Mouse (Mus musculus) forebrain, embryonic 10.5 days (tissue): ENCODE data around the gene Sipa1l3. TPM values are rescaled to one million over a fixed set of nuclear protein-coding genes. Genes with fewer than 3 reads are reported as not detected.

Experiments used
- DNase-seq: peaks from one replicate; pipeline ENCODE4 v3.0.0-alpha.2; 2017; ENCODE audit warnings: low spot score; ENCODE audit errors: extremely low spot score
- H3K27ac ChIP-seq: fragments of 300-500 bp; sonication (generic); 2 replicates; pipeline ENCODE4 v1.5.1; 2016; ENCODE audit warnings: mild to moderate bottlenecking
- H3K27me3 ChIP-seq: fragments of 300-500 bp; sonication (generic); 2 replicates; pipeline ENCODE4 v1.6.1; 2016; ENCODE audit warnings: mild to moderate bottlenecking; ENCODE audit not compliant: poor library complexity, severe bottlenecking
- H3K36me3 ChIP-seq: fragments of 300-500 bp; sonication (generic); replicated peaks from 2 replicates; pipeline ENCODE4 v1.6.1; 2016; ENCODE audit warnings: mild to moderate bottlenecking, moderate library complexity
- H3K4me1 ChIP-seq: fragments of 300-500 bp; sonication (generic); 2 replicates; pipeline ENCODE4 v1.6.1; 2016
- H3K4me3 ChIP-seq: fragments of 300-500 bp; sonication (generic); 2 replicates; pipeline ENCODE4 v1.5.1; 2016; ENCODE audit warnings: mild to moderate bottlenecking, moderate library complexity
- H3K9me3 ChIP-seq: fragments of 300-500 bp; sonication (generic); 2 replicates; pipeline ENCODE4 v1.6.1; 2016; ENCODE audit warnings: mild to moderate bottlenecking, moderate library complexity
- WGBS: fragments of 180-500 bp; shearing (Covaris S2); methylation state at CpG from one replicate; pipeline ENCODE4 v1.1.7; 2016; 5-methylcytosine and 5-hydroxymethylcytosine counted together
- polyA plus RNA-seq: library from polyadenylated mRNA; unstranded; fragments of >200 nt; fragmentation: Nextera tagmentation; extraction: Ambion mirVana; gene quantifications from 2 replicates; pipeline ENCODE4 v1.2.1, GENCODE M21; 2016

Gene Sipa1l3
- polyA plus RNA-seq, 1 experiment from 2014 or later = 12.4 TPM

DNA sequence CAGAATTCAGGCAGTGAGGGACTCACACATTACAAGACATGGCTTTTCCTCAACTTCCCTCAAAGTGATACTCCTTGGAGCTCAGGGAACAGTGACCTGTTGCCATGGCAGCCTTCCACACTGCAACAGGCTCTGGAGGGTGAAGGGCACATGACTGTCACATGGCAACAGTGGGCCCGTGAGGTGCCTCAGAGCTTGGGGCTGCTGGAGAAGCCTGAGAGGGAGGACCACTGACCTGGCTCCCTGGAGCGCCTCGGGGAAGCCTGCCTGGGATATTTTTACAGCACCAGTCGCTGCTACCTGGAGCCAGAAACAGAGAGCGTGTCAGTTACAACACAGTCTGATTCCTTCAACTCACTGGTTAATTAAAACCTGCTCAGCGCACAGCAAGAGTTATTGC, 14.8 kb downstream of the Sipa1l3 start:
- H3K9me3 ChIP-seq = no peaks in the 10 kb centered on the region
- 75% methylated on average over 6 of the region's 6 CpGs for WGBS
- H3K36me3 ChIP-seq = peaks cover 5% of the 10 kb centered on the region; the same call in 1 of the 2 replicates
- no peak overlapping the region for H3K4me3 ChIP-seq
- peaks cover 49% of the 10 kb centered on the region for H3K4me1 ChIP-seq
- 0 out of 2 replicates have a peak overlapping the region, but pooled peaks have one; percentile 66 for H3K27ac ChIP-seq
- no peak for DNase-seq
- H3K27me3 ChIP-seq = peaks cover 3% of the 10 kb centered on the region; the same call in 1 of the 2 replicates

DNA sequence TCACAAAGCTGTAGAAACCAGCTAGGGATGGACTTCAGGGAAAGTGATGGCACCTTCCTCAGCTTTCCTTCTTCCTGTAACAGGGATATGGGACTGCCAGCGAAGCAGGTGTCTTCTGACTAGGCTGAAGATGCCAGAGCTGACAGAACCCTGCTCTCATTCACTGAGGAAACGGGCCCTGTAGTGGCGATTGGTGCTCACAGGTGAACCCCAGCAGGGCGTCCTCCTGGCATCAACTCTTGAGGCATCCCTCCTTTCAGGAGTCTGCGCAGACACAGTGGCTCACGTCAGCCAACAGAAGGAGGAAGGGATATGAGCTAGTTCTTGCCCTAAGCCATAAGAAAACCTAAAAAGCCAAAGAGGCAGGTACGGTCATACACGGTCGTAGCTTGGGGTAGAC, 17.2 kb downstream of the Sipa1l3 start:
- peaks cover 5% of the 10 kb centered on the region; the same call in 1 of the 2 replicates for H3K36me3 ChIP-seq
- H3K27ac ChIP-seq = no peak overlapping the region
- H3K4me1 ChIP-seq = peaks cover 54% of the 10 kb centered on the region
- DNase-seq = no peak
- no peak overlapping the region for H3K4me3 ChIP-seq
- H3K27me3 ChIP-seq = peaks cover 11% of the 10 kb centered on the region; the same call in 1 of the 2 replicates
- 94% methylated on average over 9 of the region's 9 CpGs for WGBS
- H3K9me3 ChIP-seq = no peaks in the 10 kb centered on the region

DNA sequence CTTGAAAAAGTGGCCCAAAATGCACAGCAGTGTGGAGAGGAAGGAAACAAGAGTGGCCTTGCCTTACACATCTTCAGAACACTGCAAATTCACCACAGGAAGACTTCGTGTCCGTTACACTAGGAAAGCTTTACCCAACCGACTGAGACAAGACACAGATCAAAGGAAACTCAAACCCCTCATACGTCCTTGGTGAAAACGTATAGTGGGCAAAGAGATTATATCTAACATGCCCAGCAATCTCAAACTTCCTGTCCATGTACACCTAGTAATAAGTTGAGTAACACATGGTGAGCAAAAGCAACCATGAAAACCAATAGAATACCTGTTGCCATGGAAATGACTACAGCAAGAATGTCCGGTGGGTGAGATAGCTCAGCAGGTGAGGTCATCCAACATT, 19.4 kb downstream of the Sipa1l3 start:
- H3K4me3 ChIP-seq = no peak overlapping the region
- H3K27me3 ChIP-seq = peaks cover 21% of the 10 kb centered on the region; the same call in 1 of the 2 replicates
- no peak overlapping the region for H3K27ac ChIP-seq
- no peak for DNase-seq
- H3K4me1 ChIP-seq = peaks cover 52% of the 10 kb centered on the region
- WGBS = 85% methylated on average over 6 of the region's 6 CpGs
- no peaks in the 10 kb centered on the region for H3K9me3 ChIP-seq
- H3K36me3 ChIP-seq = peaks cover 15% of the 10 kb centered on the region

DNA sequence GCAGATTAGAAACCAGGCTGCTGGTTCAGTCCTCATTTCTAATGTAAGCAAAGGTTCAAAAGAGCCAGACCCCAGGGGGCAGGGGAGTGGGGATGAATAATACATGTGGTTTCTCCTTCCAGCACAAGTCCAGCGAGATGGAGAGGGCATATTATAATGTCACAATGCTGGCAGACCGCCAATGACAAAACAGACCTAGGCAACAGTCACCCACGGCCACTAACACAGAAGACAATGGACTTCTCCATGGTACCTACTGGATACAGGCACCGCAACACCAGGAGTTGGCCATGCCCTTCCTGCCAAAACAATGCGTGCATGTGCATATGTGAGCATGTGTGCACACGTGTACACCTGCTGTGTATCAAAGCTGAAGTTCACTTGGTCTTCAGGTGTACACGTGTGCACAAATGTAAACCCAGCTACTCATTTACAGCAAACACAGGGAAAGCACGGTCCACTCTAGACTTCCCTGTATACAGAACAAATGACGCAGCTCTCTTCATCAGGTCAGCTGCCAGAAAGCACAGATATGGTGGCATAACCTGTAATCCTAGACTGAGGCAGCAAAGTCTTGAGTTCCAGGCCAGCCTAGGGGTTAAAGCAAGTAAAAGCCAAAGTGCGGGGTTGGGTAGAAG, 21.4 kb downstream of the Sipa1l3 start:
- Histone ChIP-seq H3K36me3 (peaks cover 10% of the 10 kb centered on the region), H3K9me3 (no peaks in the 10 kb centered on the region), H3K4me1 (peaks cover 60% of the 10 kb centered on the region), H3K4me3 (0 out of 2 replicates have a peak overlapping the region, but pooled peaks have one; percentile 10), H3K27me3 (peaks cover 39% of the 10 kb centered on the region), H3K27ac (peak overlapping the region; percentile 73)
- WGBS = 75% methylated on average over 10 of the region's 10 CpGs
- no peak for DNase-seq

DNA sequence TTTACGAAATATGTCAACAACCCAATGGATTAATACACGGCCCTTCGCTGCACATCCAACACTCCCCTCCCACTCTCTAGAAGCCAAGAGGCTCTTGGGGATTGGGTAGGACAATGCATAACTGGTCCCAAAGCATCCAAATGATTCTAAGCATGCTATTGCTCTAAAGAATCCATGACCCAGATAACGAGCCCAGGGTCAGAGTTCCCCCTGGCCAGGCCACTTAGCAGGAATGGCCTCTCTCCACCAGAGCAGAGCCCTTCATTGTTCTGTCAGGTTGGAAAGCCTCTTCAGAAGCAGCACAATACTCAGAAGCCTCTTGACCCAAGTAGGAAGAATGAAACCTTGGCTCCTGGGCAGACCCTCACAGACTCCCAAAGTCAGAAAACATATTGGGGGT, 22.1 kb downstream of the Sipa1l3 start:
- peaks cover 67% of the 10 kb centered on the region for H3K4me1 ChIP-seq
- H3K4me3 ChIP-seq = peak overlapping the region; percentile 10; the same call in 1 of the 2 replicates
- WGBS = 44% methylated on average over 4 of the region's 4 CpGs
- no peak for DNase-seq
- peaks cover 46% of the 10 kb centered on the region for H3K27me3 ChIP-seq
- H3K36me3 ChIP-seq = peaks cover 10% of the 10 kb centered on the region
- H3K9me3 ChIP-seq = no peaks in the 10 kb centered on the region
- peak overlapping the region; percentile 73 for H3K27ac ChIP-seq

DNA sequence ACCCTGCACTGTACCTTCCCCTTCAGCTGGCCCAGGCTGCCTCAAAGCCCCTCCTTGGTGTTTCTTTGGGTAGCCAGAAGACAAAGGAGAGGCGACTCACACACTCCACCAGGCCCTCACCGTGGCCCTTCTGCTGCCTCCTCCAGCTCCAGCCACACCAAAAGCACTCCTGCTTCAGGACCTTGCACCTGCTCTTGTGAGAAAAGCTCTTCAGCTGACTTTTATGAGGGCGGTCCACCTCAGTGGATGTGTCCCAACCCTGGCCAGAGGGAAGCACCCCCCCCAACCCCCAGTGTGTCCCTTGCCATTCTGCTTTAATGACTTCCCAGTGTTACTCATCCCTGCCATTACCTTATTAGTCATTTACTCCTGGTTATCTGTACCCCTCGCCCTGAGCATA, 22.6 kb downstream of the Sipa1l3 start:
- Histone ChIP-seq H3K4me3 (peak overlapping the region; percentile 10; the same call in 1 of the 2 replicates), H3K36me3 (peaks cover 10% of the 10 kb centered on the region), H3K27ac (peak overlapping the region; percentile 73), H3K4me1 (peaks cover 72% of the 10 kb centered on the region), H3K27me3 (peaks cover 50% of the 10 kb centered on the region), H3K9me3 (no peaks in the 10 kb centered on the region)
- no peak for DNase-seq
- 61% methylated on average over 4 of the region's 4 CpGs for WGBS

DNA sequence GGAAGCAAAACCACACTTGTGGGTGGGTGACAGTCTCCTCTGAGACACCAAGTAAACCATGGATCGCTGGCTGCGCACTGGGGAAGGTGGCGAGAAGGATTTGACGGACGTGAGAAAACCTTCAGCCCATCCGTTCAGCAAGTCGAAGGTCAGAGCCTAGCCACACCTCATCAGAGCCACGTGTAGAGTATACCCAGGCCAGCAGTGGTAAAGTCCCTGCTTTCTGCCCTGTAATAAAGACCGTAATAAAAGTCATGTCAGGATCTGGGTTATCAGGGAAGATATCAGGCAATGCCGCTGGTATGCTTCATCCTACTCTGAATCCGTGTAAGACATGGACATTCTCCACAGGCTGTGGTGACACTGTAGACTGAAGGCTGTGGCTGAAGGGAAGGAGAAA, 23.6 kb downstream of the Sipa1l3 start:
- H3K36me3 ChIP-seq = peaks cover 10% of the 10 kb centered on the region
- H3K9me3 ChIP-seq = no peaks in the 10 kb centered on the region
- DNase-seq = no peak
- H3K4me3 ChIP-seq = no peak overlapping the region
- no peak overlapping the region for H3K27ac ChIP-seq
- peaks cover 82% of the 10 kb centered on the region for H3K4me1 ChIP-seq
- WGBS = 91% methylated on average over 11 of the region's 11 CpGs
- peaks cover 52% of the 10 kb centered on the region for H3K27me3 ChIP-seq

DNA sequence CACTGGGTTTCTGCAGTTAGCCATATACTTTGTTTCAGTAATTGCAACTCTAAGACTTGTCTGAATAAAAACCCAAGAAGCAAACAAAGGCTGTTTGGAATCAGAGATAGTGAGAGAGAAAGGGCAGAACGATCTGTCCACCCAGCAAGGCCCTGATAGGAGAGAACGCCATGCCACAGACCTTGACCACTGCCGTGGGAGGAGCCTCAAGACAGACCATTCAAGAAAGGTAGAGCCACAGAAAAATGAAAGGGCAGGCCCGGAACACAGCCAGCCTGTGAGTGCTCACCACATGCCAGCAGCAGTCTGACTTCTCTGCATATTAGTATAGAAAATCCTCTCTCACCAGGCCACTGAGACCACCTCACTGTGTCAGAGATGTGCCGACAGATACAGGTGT, 24.4 kb downstream of the Sipa1l3 start:
- WGBS = 86% methylated on average over 5 of the region's 5 CpGs
- H3K9me3 ChIP-seq = no peaks in the 10 kb centered on the region
- peaks cover 52% of the 10 kb centered on the region for H3K27me3 ChIP-seq
- no peak for DNase-seq
- H3K4me3 ChIP-seq = no peak overlapping the region
- H3K27ac ChIP-seq = no peak overlapping the region
- H3K36me3 ChIP-seq = peaks cover 10% of the 10 kb centered on the region
- H3K4me1 ChIP-seq = peaks cover 90% of the 10 kb centered on the region

DNA sequence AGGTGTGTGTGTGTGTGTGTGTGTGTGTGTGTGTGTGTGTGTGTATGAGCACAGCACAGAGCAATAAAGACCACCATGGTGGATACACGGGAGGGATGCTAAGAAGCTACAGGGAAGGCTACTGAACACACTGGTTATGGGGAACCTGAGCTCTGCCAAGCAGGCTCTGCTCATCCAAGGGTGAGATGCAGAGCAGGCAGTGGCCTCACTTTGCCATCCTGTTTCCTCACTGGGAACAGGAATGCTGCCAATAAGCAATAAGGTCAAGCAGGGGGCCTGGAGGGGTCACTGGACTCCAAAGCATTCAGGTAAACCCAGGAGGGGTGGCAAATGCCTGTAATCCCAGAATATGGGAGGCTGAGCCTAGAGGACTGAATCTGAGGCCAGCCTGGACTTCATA, 25.4 kb downstream of the Sipa1l3 start:
- no peak for DNase-seq
- Histone ChIP-seq H3K27me3 (peaks cover 52% of the 10 kb centered on the region), H3K4me3 (no peak overlapping the region), H3K27ac (peak overlapping the region; percentile 2; the same call in 1 of the 2 replicates), H3K9me3 (no peaks in the 10 kb centered on the region), H3K36me3 (peaks cover 10% of the 10 kb centered on the region), H3K4me1 (peaks cover 94% of the 10 kb centered on the region)
- 67% methylated on average over 1 of the region's 1 CpGs for WGBS

DNA sequence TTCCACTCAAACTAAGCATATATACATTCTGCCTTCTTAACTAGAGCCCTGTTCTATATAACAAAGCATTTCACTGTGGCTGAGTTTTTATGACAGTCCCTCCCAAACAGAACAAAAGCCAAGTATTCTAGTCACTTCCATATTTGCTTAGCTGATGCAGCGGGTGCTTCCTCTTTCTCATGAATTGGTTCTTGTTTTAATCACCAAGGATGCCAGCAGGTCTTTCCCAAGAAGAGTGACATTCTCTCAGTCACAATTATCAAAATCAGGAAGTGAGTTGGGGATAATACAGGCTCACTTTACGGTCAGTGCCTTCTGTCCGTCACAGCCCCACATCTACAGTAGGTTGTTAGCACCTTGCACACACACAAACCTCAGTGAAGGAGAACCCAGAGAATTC, 26.6 kb downstream of the Sipa1l3 start:
- DNase-seq = no peak
- Histone ChIP-seq H3K36me3 (peaks cover 10% of the 10 kb centered on the region), H3K9me3 (no peaks in the 10 kb centered on the region), H3K27ac (no peak overlapping the region), H3K27me3 (peaks cover 58% of the 10 kb centered on the region), H3K4me1 (peaks cover 85% of the 10 kb centered on the region), H3K4me3 (no peak overlapping the region)
- WGBS = 84% methylated on average over 3 of the region's 3 CpGs

DNA sequence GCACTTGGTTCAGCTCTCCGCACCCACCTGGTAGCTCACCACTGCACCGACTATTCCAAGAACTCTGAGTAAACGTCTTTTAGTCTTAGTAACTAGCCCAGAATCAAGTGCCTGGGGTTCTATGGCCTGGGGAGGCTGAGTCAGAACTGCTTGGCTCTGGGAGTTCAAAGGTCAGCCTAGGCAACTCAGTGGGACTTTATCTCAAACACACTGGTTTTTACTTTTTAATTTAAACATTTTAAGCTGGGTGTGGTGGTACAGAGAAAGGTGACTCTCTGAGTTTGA, 27.0 kb downstream of the Sipa1l3 start:
- Histone ChIP-seq H3K4me1 (peaks cover 80% of the 10 kb centered on the region), H3K27ac (no peak overlapping the region), H3K9me3 (no peaks in the 10 kb centered on the region), H3K4me3 (no peak overlapping the region), H3K27me3 (peaks cover 58% of the 10 kb centered on the region), H3K36me3 (peaks cover 10% of the 10 kb centered on the region)
- DNase-seq = no peak
- 59% methylated on average over 3 of the region's 3 CpGs for WGBS

DNA sequence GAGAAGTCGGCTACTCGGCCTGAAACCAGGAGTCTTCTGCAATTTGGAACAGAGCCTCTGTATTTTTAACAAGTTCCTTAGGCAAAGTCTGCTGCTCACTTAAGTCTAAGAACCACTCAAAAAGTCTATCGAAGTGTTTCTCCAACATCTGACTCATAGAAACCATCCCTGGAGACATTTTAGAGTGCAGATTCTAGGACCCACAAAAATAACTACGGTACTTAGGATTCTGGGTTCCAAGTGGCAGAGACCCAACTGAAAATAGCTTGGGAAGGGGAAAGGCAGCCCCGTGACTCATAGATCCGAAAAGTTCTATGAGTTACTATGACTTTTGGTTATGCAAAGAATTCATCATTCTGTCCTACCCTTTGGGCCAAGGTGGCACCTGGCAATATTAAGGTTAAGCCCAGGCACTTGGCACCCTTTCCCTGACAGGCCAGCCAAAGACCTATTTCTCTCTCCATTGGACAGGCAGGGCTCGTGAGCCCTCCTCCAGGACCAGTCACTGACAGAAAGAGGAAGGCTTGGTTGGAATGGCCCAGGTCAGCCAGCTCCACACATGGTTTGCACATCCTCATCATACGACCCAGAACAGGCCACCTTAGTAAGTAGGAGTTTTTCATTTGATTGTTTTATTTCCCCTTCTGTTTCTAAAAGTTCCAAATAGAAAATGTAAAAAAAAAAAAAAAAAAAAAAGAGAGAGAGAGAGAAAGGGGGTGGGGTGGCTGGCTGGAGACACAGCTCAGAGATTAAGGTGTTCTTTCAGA, 27.6 kb downstream of the Sipa1l3 start:
- WGBS = 79% methylated on average over 8 of the region's 8 CpGs
- no peak for DNase-seq
- H3K27ac ChIP-seq = peak overlapping the region; percentile 71
- H3K4me3 ChIP-seq = peak overlapping the region; percentile 35; the same call in 1 of the 2 replicates
- H3K9me3 ChIP-seq = no peaks in the 10 kb centered on the region
- H3K36me3 ChIP-seq = peaks cover 10% of the 10 kb centered on the region
- H3K4me1 ChIP-seq = peaks cover 75% of the 10 kb centered on the region
- peaks cover 58% of the 10 kb centered on the region for H3K27me3 ChIP-seq

DNA sequence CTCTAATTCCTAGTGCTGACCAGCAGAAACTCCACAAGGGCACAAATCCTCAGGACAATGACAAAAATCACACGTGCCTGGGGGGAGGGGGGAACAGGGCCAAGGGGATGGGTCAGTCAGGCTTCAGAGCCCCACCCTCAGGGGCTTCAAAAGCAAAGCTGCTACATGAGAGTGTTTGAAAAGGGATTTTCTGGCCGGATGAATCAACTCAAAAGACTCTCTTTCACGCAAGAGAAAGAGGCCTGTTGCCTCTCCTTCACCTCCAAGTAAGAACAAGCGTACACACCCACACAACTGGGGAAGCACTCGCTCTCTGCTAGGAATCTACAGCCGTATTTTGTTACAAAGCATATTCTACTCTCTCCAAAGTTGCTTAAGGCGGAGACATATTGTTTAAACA, 28.6 kb downstream of the Sipa1l3 start:
- Histone ChIP-seq H3K4me3 (peak overlapping the region; percentile 35), H3K27me3 (peaks cover 54% of the 10 kb centered on the region), H3K36me3 (peaks cover 8% of the 10 kb centered on the region), H3K27ac (peak overlapping the region; percentile 71), H3K9me3 (no peaks in the 10 kb centered on the region), H3K4me1 (peaks cover 71% of the 10 kb centered on the region)
- 8% methylated on average over 7 of the region's 7 CpGs for WGBS
- DNase-seq = peak; percentile 73
